Mouse (Mus musculus) ES-E14 (cell line): Measurements from ENCODE around the gene Tmem179. TPM values are rescaled to one million over a fixed set of nuclear protein-coding genes. Genes with fewer than 3 reads are reported as not detected.

Experiments used
- DNase-seq: peaks from one replicate; pipeline ENCODE4 v3.0.0-alpha.2; 2013; ENCODE audit warnings: low read depth, low spot score
- H3K27ac ChIP-seq: 2 replicates; pipeline ENCODE4 v1.5.1; 2012; ENCODE audit warnings: low read depth, mild to moderate bottlenecking, low read length, moderate library complexity, mixed read lengths; ENCODE audit not compliant: poor library complexity, insufficient read depth, severe bottlenecking
- H3K36me3 ChIP-seq: 2 replicates; pipeline ENCODE4 v1.6.1; 2012; ENCODE audit warnings: mild to moderate bottlenecking, low read length, moderate library complexity, mixed read lengths; ENCODE audit not compliant: control insufficient read depth, poor library complexity, insufficient read depth, severe bottlenecking
- H3K4me1 ChIP-seq, 2 experiments: fragments of 150-350 bp in 1 of 2; sonication (generic) in 1 of 2; 2 replicates each; pipeline ENCODE4 v1.6.1; 2012; ENCODE audit warnings: low read length in 2 of 2, mild to moderate bottlenecking in 1 of 2, mixed read lengths in 1 of 2; ENCODE audit not compliant: control insufficient read depth in 2 of 2, insufficient read depth in 2 of 2, poor library complexity in 1 of 2
- H3K4me3 ChIP-seq, 2 experiments: fragments of 150-350 bp in 1 of 2; sonication (generic) in 1 of 2; 2 replicates each; pipeline ENCODE4 v1.5.1; 2012; ENCODE audit warnings: low read length in 2 of 2, low read depth in 1 of 2, mild to moderate bottlenecking in 1 of 2, mixed read lengths in 1 of 2; ENCODE audit not compliant: insufficient read depth in 1 of 2, poor library complexity in 1 of 2, severe bottlenecking in 1 of 2
- H3K9ac ChIP-seq: 2 replicates; pipeline ENCODE4 v1.6.1; 2012; ENCODE audit warnings: low read depth, mild to moderate bottlenecking, low read length, mixed read lengths; ENCODE audit not compliant: poor library complexity, insufficient read depth, severe bottlenecking
- H3K9me3 ChIP-seq: fragments of 150-350 bp; sonication (generic); 2 replicates; pipeline ENCODE4 v1.6.1; 2012; ENCODE audit warnings: low read depth, mild to moderate bottlenecking, low read length; ENCODE audit not compliant: control insufficient read depth, insufficient read depth
- CHD2 ChIP-seq: IDR thresholded peaks from 2 replicates; pipeline ENCODE4 v1.6.1; 2014; ENCODE audit warnings: mild to moderate bottlenecking, low read depth, low read length, inconsistent platforms
- HCFC1 ChIP-seq: IDR thresholded peaks from 2 replicates; pipeline ENCODE4 v1.6.1; 2012; ENCODE audit warnings: low read length, inconsistent platforms, borderline replicate concordance; ENCODE audit not compliant: insufficient read depth
- MAFK ChIP-seq: IDR thresholded peaks from 2 replicates; pipeline ENCODE4 v1.6.1; 2014; ENCODE audit warnings: mild to moderate bottlenecking, low read depth, low read length, inconsistent platforms; ENCODE audit not compliant: insufficient read depth
- ZC3H11A ChIP-seq: IDR thresholded peaks from 2 replicates; pipeline ENCODE4 v1.6.1; 2012; ENCODE audit warnings: low read depth, mild to moderate bottlenecking, inconsistent platforms, low read length, borderline replicate concordance
- ZNF384 ChIP-seq: IDR thresholded peaks from 2 replicates; pipeline ENCODE4 v1.6.1; 2012; ENCODE audit warnings: low read depth, low read length, inconsistent platforms
- in situ Hi-C, 2 experiments: fragments of 600-800 bp; cut with MboI; formaldehyde crosslinking; loops; one replicate each; pipeline ENCODE4 v1.15.1; 2025; ENCODE audit warnings: low sequenced_read_pairs in 2 of 2, inconsistent platforms in 1 of 2; ENCODE audit not compliant: unreplicated experiment in 2 of 2
- total RNA-seq: library from RNA; depleted of rRNA; stranded (reverse); fragments of 300-350 nt; gene quantifications from 2 replicates; pipeline ENCODE4 v1.2.3, GENCODE M21; 2012

Gene Tmem179
- total RNA-seq, 1 experiment = 3.1 TPM

- in situ Hi-C loops = no loop called here
- Histone ChIP-seq H3K4me1 (no peaks in the 10 kb centered on the region; a peak in 1 of 4 replicates), H3K36me3 (no peaks in the 10 kb centered on the region), H3K27ac (no peak overlapping the region), H3K9ac (no peak overlapping the region), H3K4me3 (no peak overlapping the region), H3K9me3 (no peaks in the 10 kb centered on the region)
- TF ChIP-seq MAFK (no peak), HCFC1 (no peak), ZNF384 (no peak), ZC3H11A (no peak), CHD2 (no peak)
- no peak for DNase-seq
Measured at GRCm38 (mm10) chr12:112462423-112462822, 54.1 kb downstream of the Tmem179 start.

- Histone ChIP-seq H3K4me1 (no peaks in the 10 kb centered on the region), H3K9ac (no peak overlapping the region), H3K9me3 (no peaks in the 10 kb centered on the region), H3K36me3 (no peaks in the 10 kb centered on the region), H3K4me3 (no peak overlapping the region), H3K27ac (no peak overlapping the region)
- TF ChIP-seq CHD2 (no peak), HCFC1 (no peak), MAFK (no peak), ZNF384 (no peak), ZC3H11A (no peak)
- in situ Hi-C loops = no loop called here
- no peak for DNase-seq
Measured at GRCm38 (mm10) chr12:112457839-112458238, 58.7 kb downstream of the Tmem179 start.

DNA sequence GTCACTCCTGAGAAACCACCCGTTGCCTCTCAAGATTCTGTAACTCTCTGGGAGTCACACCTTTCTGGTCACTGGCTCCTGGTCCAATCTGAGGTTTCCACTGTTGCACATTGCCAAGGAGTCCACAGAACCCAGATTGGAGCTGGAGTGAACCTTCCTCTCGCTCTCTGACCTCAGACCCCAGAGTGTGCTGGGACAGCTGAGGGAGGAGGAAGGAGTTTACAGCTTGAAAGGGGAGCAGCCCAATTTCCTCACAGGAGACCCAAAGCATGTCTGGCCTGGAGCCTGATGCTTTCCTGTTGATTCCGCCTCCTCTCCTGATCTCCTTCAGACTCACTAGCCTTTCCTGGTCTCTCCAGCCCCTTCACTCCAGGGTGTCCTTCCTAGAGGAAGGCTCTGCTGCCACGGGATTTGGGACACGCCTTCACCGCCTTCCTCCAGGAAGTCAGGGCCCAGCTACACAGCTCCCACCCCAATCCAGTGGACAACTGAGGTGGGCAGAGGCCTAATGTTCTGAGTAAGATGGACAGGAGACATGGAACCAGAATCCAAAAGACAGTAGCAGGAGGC, 60.3 kb downstream of the Tmem179 start:
- no peak for TF ChIP-seq ZC3H11A
- Histone ChIP-seq H3K27ac (no peak overlapping the region), H3K9ac (no peak overlapping the region), H3K36me3 (no peaks in the 10 kb centered on the region), H3K4me1 (no peaks in the 10 kb centered on the region), H3K4me3 (no peak overlapping the region), H3K9me3 (no peaks in the 10 kb centered on the region)
- no peak for DNase-seq
- in situ Hi-C loops = no loop called here

GRCm38 (mm10) chr12:112451826-112452225, 64.7 kb downstream of the Tmem179 start:
- H3K4me3 ChIP-seq = no peak overlapping the region
- H3K4me1 ChIP-seq = no peaks in the 10 kb centered on the region
- TF ChIP-seq MAFK = no peak
- TF ChIP-seq CHD2 = no peak
- TF ChIP-seq ZC3H11A = no peak
- TF ChIP-seq HCFC1 = no peak
- no peak for TF ChIP-seq ZNF384
- no peaks in the 10 kb centered on the region for H3K36me3 ChIP-seq
- in situ Hi-C loops = no loop called here
- no peaks in the 10 kb centered on the region for H3K9me3 ChIP-seq
- no peak for DNase-seq
- H3K9ac ChIP-seq = no peak overlapping the region
- no peak overlapping the region for H3K27ac ChIP-seq

GRCm38 (mm10) chr12:112451381-112451780, 65.2 kb downstream of the Tmem179 start:
- in situ Hi-C loops = no loop called here
- no peak overlapping the region for H3K27ac ChIP-seq
- H3K9me3 ChIP-seq = no peaks in the 10 kb centered on the region
- no peak overlapping the region for H3K9ac ChIP-seq
- no peaks in the 10 kb centered on the region for H3K4me1 ChIP-seq
- no peak for DNase-seq
- no peaks in the 10 kb centered on the region for H3K36me3 ChIP-seq
- H3K4me3 ChIP-seq = no peak overlapping the region
- TF ChIP-seq ZNF384 = no peak
- TF ChIP-seq HCFC1 = no peak
- no peak for TF ChIP-seq ZC3H11A
- no peak for TF ChIP-seq CHD2
- no peak for TF ChIP-seq MAFK
